Mouse (Mus musculus): ENCODE measurements at regions not wholly inside any gene's neighbourhood (a gene's known extent, or its start where the extent isn't known, plus 50 kb on each side); places are given as distances from the start of the nearest gene placed in this dataset.

DNA sequence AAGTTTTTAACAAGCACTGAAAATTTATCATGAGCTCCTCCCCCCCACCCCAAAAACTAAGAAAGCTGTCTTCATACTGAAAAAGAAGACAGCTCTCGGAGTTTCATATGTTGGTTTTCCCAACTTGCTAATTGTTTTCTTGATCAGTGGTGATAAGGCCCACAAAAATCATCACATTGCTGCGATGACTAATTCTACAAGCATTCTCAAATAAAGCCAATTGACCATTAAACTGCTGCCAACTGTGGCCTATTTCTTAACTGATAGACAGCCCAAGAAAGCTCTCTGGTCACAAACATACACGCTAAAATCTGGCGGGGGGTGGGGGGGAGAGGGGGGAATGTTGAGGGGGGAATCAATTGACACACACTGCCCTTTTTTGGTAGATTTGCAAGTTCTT, 345.0 kb upstream of the Acvr2a start:
- H3K9ac ChIP-seq (ENCODE audit: low read depth, low read length) = no peak overlapping the region
- no peak for ATAC-seq (ENCODE audit: low FRiP score, low TSS enrichment)
- no peaks in the 10 kb centered on the region for H3K9me3 ChIP-seq (ENCODE audit: control insufficient read depth, low read length)
- 79% methylated on average over 4 of the region's 4 CpGs for WGBS
- H3K4me1 ChIP-seq (ENCODE audit: control insufficient read depth, insufficient read depth, low read length) = no peaks in the 10 kb centered on the region
- H3K27ac ChIP-seq (ENCODE audit: low read depth, low read length) = no peak overlapping the region
- H3K27me3 ChIP-seq (ENCODE audit: control insufficient read depth, insufficient read depth, low read length) = no peaks in the 10 kb centered on the region
- H3K4me2 ChIP-seq (replicated peaks; ENCODE audit: low read depth, low read length) = no peak overlapping the region
- H3K4me3 ChIP-seq (ENCODE audit: low read length) = no peak overlapping the region
- no peaks in the 10 kb centered on the region for H3K36me3 ChIP-seq (ENCODE audit: control insufficient read depth, insufficient read depth, low read length)

DNA sequence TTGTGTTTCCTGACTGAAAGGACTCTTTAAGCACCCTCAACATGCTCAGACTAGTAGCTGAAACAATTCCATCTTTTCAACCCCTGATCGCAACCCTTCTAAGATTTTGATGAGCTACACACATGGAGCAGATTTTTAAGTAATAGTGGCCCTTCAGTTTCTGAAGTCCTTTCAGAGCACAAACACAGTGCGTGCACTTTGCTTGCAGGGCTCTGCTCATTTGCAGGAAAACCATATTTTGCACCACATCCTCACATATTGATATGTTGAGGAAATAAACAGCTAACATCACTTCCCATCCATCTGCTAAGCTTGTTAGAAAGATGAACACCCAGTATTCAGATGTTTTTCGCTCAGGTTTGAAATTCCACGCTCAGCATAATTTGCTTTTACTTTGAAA, 344.6 kb upstream of the Acvr2a start:
- no peak overlapping the region for H3K4me3 ChIP-seq (ENCODE audit: low read length)
- H3K9ac ChIP-seq (ENCODE audit: low read depth, low read length) = no peak overlapping the region
- H3K4me2 ChIP-seq (replicated peaks; ENCODE audit: low read depth, low read length) = no peak overlapping the region
- WGBS = 93% methylated on average over 4 of the region's 4 CpGs
- H3K27ac ChIP-seq (ENCODE audit: low read depth, low read length) = no peak overlapping the region
- no peaks in the 10 kb centered on the region for H3K4me1 ChIP-seq (ENCODE audit: control insufficient read depth, insufficient read depth, low read length)
- ATAC-seq (ENCODE audit: low FRiP score, low TSS enrichment) = no peak
- no peaks in the 10 kb centered on the region for H3K27me3 ChIP-seq (ENCODE audit: control insufficient read depth, insufficient read depth, low read length)
- no peaks in the 10 kb centered on the region for H3K36me3 ChIP-seq (ENCODE audit: control insufficient read depth, insufficient read depth, low read length)
- H3K9me3 ChIP-seq (ENCODE audit: control insufficient read depth, low read length) = no peaks in the 10 kb centered on the region

DNA sequence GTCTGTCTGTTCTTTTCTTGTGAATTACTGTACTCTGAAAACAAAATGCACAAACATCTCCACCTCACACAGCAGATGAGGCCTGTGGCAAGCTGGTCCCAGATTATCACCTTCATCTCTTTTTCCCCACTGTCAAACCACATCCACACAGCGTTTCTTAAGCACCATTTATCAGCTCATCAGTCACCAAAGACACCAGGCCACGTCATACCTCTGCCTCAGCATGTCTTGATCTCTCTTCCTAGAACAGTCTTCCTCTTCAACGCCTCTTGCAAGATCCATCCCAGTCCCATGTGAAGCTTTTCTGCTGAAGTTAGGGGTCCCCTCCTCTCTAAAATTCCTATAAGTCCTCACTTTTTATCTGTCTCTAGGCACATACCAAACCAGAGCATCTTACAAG, 340.8 kb upstream of the Acvr2a start:
- WGBS = 79% methylated on average over 3 of the region's 3 CpGs
- ATAC-seq (ENCODE audit: low FRiP score, low TSS enrichment) = no peak
- Histone ChIP-seq H3K27me3 (ENCODE audit: control insufficient read depth, insufficient read depth, low read length) (no peaks in the 10 kb centered on the region), H3K4me3 (ENCODE audit: low read length) (no peak overlapping the region), H3K9ac (ENCODE audit: low read depth, low read length) (no peak overlapping the region), H3K9me3 (ENCODE audit: control insufficient read depth, low read length) (no peaks in the 10 kb centered on the region), H3K4me2 (replicated peaks; ENCODE audit: low read depth, low read length) (no peak overlapping the region), H3K27ac (ENCODE audit: low read depth, low read length) (no peak overlapping the region), H3K4me1 (ENCODE audit: control insufficient read depth, insufficient read depth, low read length) (no peaks in the 10 kb centered on the region), H3K36me3 (ENCODE audit: control insufficient read depth, insufficient read depth, low read length) (no peaks in the 10 kb centered on the region)

DNA sequence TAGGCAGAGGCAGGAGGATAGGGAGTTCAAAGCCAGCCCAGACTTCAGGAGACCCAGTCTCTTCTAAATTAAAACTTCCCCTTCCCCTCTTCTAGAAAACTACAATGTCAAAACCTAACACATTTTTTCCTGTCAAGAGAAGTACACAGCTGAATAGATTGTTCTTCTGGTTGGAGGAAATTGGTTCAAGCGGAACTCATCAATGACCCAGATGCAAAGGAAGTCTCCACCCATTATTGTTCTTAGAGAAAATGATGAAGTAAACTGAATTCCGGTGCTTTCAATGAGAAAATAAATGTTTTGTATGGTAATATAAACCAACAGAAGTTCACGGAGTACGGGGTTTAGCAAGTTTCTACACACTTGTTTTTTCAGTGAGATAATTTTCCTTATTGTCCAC, 339.3 kb upstream of the Acvr2a start:
- H3K4me3 ChIP-seq (ENCODE audit: low read length) = no peak overlapping the region
- 87% methylated on average over 4 of the region's 4 CpGs for WGBS
- H3K4me1 ChIP-seq (ENCODE audit: control insufficient read depth, insufficient read depth, low read length) = no peaks in the 10 kb centered on the region
- no peaks in the 10 kb centered on the region for H3K27me3 ChIP-seq (ENCODE audit: control insufficient read depth, insufficient read depth, low read length)
- no peak overlapping the region for H3K4me2 ChIP-seq (replicated peaks; ENCODE audit: low read depth, low read length)
- H3K36me3 ChIP-seq (ENCODE audit: control insufficient read depth, insufficient read depth, low read length) = no peaks in the 10 kb centered on the region
- H3K27ac ChIP-seq (ENCODE audit: low read depth, low read length) = no peak overlapping the region
- ATAC-seq (ENCODE audit: low FRiP score, low TSS enrichment) = no peak
- H3K9me3 ChIP-seq (ENCODE audit: control insufficient read depth, low read length) = no peaks in the 10 kb centered on the region
- H3K9ac ChIP-seq (ENCODE audit: low read depth, low read length) = no peak overlapping the region

DNA sequence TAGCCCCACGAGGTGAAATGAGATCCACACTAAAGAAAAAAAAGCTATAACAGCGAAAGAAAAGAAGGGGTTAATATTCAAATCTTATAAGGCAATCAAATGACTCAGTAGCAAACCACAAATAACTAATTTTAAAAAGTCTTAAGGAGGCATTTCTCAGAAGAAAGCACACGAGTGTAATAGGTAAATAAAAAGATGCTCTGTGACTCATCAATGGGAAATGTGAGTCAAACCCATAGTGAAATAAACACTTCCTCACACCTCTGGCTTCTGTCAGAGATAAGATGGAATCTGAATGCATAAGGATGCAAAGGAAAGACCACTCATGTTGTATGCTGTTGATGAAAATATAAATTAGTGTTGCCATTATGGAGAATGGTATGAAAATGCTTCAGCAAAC, 337.1 kb upstream of the Acvr2a start:
- Histone ChIP-seq H3K4me2 (replicated peaks; ENCODE audit: low read depth, low read length) (no peak overlapping the region), H3K36me3 (ENCODE audit: control insufficient read depth, insufficient read depth, low read length) (no peaks in the 10 kb centered on the region), H3K4me1 (ENCODE audit: control insufficient read depth, insufficient read depth, low read length) (0 out of 2 replicates have a peak, but pooled peaks cover 4% of the 10 kb centered on the region), H3K27ac (ENCODE audit: low read depth, low read length) (no peak overlapping the region), H3K4me3 (ENCODE audit: low read length) (no peak overlapping the region), H3K9me3 (ENCODE audit: control insufficient read depth, low read length) (no peaks in the 10 kb centered on the region), H3K27me3 (ENCODE audit: control insufficient read depth, insufficient read depth, low read length) (no peaks in the 10 kb centered on the region), H3K9ac (ENCODE audit: low read depth, low read length) (no peak overlapping the region)
- WGBS = 63% methylated on average over 3 of the region's 3 CpGs
- no peak for ATAC-seq (ENCODE audit: low FRiP score, low TSS enrichment)

DNA sequence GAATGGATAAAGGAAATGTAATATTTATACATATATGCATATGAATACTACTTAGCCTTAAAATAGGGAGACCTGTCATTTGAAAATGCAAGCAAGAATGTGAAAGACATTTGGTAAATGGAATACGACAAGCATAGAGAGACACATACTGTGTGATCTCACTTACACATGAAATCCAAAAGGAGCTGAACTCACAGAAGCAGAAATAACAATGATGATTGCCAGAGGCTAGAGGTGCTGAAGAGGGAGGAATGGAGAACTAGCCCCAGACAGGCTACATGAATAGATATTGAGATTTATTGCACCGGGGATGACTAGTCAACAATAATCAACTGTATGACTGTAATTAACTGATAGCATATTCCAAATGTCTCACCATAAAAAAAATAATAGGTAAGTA, 336.6 kb upstream of the Acvr2a start:
- H3K4me1 ChIP-seq (ENCODE audit: control insufficient read depth, insufficient read depth, low read length) = 0 out of 2 replicates have a peak, but pooled peaks cover 4% of the 10 kb centered on the region
- ATAC-seq (ENCODE audit: low FRiP score, low TSS enrichment) = no peak
- WGBS = 87% methylated on average over 2 of the region's 2 CpGs
- no peak overlapping the region for H3K4me2 ChIP-seq (replicated peaks; ENCODE audit: low read depth, low read length)
- no peak overlapping the region for H3K9ac ChIP-seq (ENCODE audit: low read depth, low read length)
- H3K27ac ChIP-seq (ENCODE audit: low read depth, low read length) = no peak overlapping the region
- H3K4me3 ChIP-seq (ENCODE audit: low read length) = no peak overlapping the region
- no peaks in the 10 kb centered on the region for H3K27me3 ChIP-seq (ENCODE audit: control insufficient read depth, insufficient read depth, low read length)
- no peaks in the 10 kb centered on the region for H3K36me3 ChIP-seq (ENCODE audit: control insufficient read depth, insufficient read depth, low read length)
- H3K9me3 ChIP-seq (ENCODE audit: control insufficient read depth, low read length) = no peaks in the 10 kb centered on the region

DNA sequence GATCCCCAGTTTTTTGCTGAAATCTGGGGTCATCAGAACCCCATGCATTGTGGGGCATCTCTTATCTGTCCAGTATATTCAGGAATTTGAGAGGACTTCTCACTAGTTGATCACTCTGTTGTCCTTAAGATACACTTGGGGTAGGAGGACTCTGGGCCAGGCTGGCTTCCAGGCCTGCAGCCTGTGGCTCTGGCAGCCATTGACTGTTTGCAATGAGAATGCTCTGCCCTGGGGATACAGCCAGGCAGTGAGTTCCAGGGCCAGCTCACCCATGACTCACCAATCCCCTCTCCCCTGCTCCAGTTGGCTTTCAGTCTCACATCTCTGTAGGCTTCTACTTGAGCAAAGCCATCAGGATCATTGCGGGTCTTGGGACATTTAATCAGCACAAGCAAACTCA, 334.3 kb upstream of the Acvr2a start:
- H3K27me3 ChIP-seq (ENCODE audit: control insufficient read depth, insufficient read depth, low read length) = no peaks in the 10 kb centered on the region
- no peak for ATAC-seq (ENCODE audit: low FRiP score, low TSS enrichment)
- no peak overlapping the region for H3K9ac ChIP-seq (ENCODE audit: low read depth, low read length)
- WGBS = 89% methylated on average over 1 of the region's 1 CpGs
- 0 out of 2 replicates have a peak, but pooled peaks cover 4% of the 10 kb centered on the region for H3K4me1 ChIP-seq (ENCODE audit: control insufficient read depth, insufficient read depth, low read length)
- no peaks in the 10 kb centered on the region for H3K36me3 ChIP-seq (ENCODE audit: control insufficient read depth, insufficient read depth, low read length)
- no peak overlapping the region for H3K4me3 ChIP-seq (ENCODE audit: low read length)
- no peak overlapping the region for H3K27ac ChIP-seq (ENCODE audit: low read depth, low read length)
- H3K9me3 ChIP-seq (ENCODE audit: control insufficient read depth, low read length) = no peaks in the 10 kb centered on the region
- H3K4me2 ChIP-seq (replicated peaks; ENCODE audit: low read depth, low read length) = no peak overlapping the region

DNA sequence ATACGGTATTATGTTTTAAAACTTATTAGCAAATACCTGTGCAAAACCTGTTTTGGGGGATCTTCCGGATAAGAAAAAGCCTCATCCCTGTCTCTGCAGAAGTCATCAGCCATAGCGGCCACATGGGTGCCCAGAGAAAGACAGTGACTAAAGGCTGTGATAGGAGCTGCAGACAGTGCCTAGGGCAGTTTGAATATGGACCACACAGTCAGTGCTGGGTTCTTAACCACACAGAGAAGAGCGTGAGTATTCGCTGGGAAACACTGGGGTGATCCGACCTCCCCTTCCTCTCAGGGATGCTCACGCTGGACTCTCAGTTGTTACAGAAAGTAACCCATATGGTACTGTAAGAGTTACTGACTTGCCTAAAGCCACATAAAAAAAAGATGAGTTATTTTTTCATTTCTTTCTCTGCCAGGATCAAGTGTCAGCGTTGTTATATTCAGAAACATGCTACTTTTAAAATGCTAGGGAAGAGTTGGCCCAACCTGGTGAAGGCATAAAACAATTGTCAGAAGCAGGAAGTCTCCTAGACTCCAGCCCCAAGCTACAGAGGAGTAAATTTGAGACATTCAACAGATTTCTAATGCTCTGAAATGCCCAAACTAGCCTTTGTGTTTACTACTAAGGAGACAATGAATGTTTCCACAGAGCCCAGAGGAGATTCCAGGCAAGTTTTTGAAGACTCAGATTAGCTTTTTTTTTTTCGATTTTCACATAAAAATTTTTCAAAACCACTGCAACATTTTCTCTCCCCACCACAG, 333.3 kb upstream of the Acvr2a start:
- 0 out of 2 replicates have a peak, but pooled peaks cover 4% of the 10 kb centered on the region for H3K4me1 ChIP-seq (ENCODE audit: control insufficient read depth, insufficient read depth, low read length)
- no peak overlapping the region for H3K9ac ChIP-seq (ENCODE audit: low read depth, low read length)
- H3K27ac ChIP-seq (ENCODE audit: low read depth, low read length) = no peak overlapping the region
- no peak overlapping the region for H3K4me3 ChIP-seq (ENCODE audit: low read length)
- no peak overlapping the region for H3K4me2 ChIP-seq (replicated peaks; ENCODE audit: low read depth, low read length)
- no peaks in the 10 kb centered on the region for H3K9me3 ChIP-seq (ENCODE audit: control insufficient read depth, low read length)
- H3K27me3 ChIP-seq (ENCODE audit: control insufficient read depth, insufficient read depth, low read length) = no peaks in the 10 kb centered on the region
- H3K36me3 ChIP-seq (ENCODE audit: control insufficient read depth, insufficient read depth, low read length) = no peaks in the 10 kb centered on the region
- ATAC-seq (ENCODE audit: low FRiP score, low TSS enrichment) = peak; percentile 39; the same call in 1 of the 2 replicates
- 67% methylated on average over 9 of the region's 9 CpGs for WGBS

DNA sequence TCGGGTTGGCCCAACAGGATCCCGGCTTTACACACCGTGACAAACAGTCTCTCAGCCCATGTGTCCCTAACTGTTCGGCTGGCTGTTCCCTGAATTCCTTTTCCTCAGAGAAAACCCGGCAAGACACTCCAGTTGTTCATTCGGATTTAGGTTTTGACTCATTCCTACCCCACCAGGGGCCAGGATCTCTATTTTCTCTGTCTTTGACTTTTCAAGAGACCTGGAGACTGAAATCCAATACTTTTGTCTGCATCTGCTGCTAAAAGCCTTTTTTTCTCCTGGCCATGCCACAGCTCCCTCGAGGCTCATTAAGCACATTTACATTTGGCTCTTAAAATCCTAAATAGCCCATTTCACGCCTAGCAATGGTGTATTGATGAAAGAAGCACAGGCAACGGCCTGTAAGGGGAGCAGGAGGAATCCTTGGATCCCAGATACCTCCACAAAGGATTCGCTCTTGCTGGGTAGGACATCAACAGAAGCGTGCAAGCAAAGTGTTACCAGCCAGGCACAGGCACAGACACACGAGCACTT, 332.6 kb upstream of the Acvr2a start:
- H3K4me1 ChIP-seq (ENCODE audit: control insufficient read depth, insufficient read depth, low read length) = 0 out of 2 replicates have a peak, but pooled peaks cover 4% of the 10 kb centered on the region
- H3K36me3 ChIP-seq (ENCODE audit: control insufficient read depth, insufficient read depth, low read length) = no peaks in the 10 kb centered on the region
- no peak overlapping the region for H3K27ac ChIP-seq (ENCODE audit: low read depth, low read length)
- 23% methylated on average over 12 of the region's 12 CpGs for WGBS
- H3K9ac ChIP-seq (ENCODE audit: low read depth, low read length) = no peak overlapping the region
- no peak overlapping the region for H3K4me2 ChIP-seq (replicated peaks; ENCODE audit: low read depth, low read length)
- no peaks in the 10 kb centered on the region for H3K27me3 ChIP-seq (ENCODE audit: control insufficient read depth, insufficient read depth, low read length)
- no peaks in the 10 kb centered on the region for H3K9me3 ChIP-seq (ENCODE audit: control insufficient read depth, low read length)
- H3K4me3 ChIP-seq (ENCODE audit: low read length) = no peak overlapping the region
- no peak for ATAC-seq (ENCODE audit: low FRiP score, low TSS enrichment)

Measured in kidney, embryonic 14.5 days (tissue).